Mouse (Mus musculus): ENCODE data around the gene Zfp428. TPM values are rescaled to one million over a fixed set of nuclear protein-coding genes. Genes with fewer than 3 reads are reported as not detected.
A peak's percentile ranks its signal among the peaks of the same experiment; 100 is the strongest.

Zfp428 gene
- polyA plus RNA-seq, 1 experiment, result 3.1 TPM

DNA sequence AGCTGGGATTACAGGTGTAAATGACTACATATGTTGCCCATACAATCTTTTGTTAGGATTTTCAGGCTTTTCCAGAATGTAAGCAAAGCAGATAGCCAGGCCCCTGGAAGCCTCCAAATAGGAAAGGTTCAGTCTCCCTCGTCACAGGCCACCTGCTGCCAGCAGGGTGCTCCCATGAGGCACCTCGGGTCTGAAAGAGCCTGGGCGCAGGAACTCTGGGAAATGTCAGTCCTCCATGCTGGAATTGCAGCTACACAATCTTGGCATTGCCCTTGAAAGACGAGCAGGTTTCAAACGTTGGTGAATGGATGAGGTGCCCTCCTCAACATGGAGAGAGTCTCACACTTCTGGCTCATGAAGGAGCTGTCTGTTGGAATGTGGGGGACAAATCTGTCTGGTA, 31.3 kb downstream of the Zfp428 start:
- no peak for TF ChIP-seq POLR2A (IDR thresholded peaks at IDR 0.05; ENCODE audit: borderline replicate concordance, control insufficient read depth, low read depth, low read length)
- no peak for TF ChIP-seq CTCF (IDR thresholded peaks at IDR 0.05; ENCODE audit: control insufficient read depth, insufficient read depth, low read length)
- Histone ChIP-seq H3K4me3 (replicated peaks; ENCODE audit: control insufficient read depth, low read depth, low read length) (no peak overlapping the region), H3K27ac (ENCODE audit: control insufficient read depth, insufficient read depth, low read depth, low read length, poor library complexity) (no peak overlapping the region), H3K4me1 (ENCODE audit: control insufficient read depth, insufficient read depth, low read length) (no peaks in the 10 kb centered on the region)
- 42% methylated on average over 5 of the region's 5 CpGs for WGBS

DNA sequence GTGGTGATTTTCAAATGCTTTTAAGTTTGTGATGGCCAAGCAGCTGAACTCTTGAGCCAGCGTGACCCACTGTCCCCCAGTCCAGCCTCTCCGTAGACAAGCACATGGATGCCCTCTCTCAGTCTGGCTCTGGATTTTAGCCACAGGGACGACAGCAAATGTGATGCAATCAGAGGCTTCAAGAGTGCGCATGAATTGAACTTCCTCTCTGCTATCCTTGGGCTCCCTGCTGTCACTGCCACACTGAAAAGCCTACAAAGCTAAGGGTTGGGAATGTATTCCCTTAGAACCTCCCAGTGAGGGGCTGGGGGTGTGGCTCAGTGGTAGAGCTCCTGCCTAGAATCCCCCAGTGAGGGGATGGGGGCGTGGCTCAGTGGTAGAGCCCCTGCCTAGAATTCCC, 31.9 kb downstream of the Zfp428 start:
- Histone ChIP-seq H3K4me1 (ENCODE audit: control insufficient read depth, insufficient read depth, low read length) (no peaks in the 10 kb centered on the region), H3K27ac (ENCODE audit: control insufficient read depth, insufficient read depth, low read depth, low read length, poor library complexity) (no peak overlapping the region), H3K4me3 (replicated peaks; ENCODE audit: control insufficient read depth, low read depth, low read length) (no peak overlapping the region)
- TF ChIP-seq POLR2A (IDR thresholded peaks at IDR 0.05; ENCODE audit: borderline replicate concordance, control insufficient read depth, low read depth, low read length) (no peak), CTCF (IDR thresholded peaks at IDR 0.05; ENCODE audit: control insufficient read depth, insufficient read depth, low read length) (no peak)
- 48% methylated on average over 5 of the region's 5 CpGs for WGBS

DNA sequence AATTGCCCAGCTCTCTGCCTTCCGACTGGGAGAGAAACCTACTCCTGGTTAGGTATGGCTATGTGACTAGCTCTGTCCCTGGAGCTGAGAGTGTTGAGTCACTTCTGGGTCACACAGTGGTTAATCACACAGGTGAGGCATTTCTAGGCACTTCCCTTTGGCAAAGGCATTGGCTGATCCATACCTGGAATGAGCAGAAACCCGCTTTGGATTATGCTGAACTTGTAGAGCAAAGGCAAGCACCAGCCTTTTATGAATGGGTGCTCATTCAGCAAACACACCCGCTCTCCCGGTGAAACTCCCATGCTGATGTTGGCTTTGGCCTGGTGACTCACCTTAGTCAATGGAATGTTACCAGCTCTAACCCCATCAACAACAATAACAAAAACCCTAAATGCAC, 32.9 kb downstream of the Zfp428 start:
- no peak for TF ChIP-seq CTCF (IDR thresholded peaks at IDR 0.05; ENCODE audit: control insufficient read depth, insufficient read depth, low read length)
- no peak for TF ChIP-seq POLR2A (IDR thresholded peaks at IDR 0.05; ENCODE audit: borderline replicate concordance, control insufficient read depth, low read depth, low read length)
- 83% methylated on average over 4 of the region's 4 CpGs for WGBS
- H3K4me3 ChIP-seq (replicated peaks; ENCODE audit: control insufficient read depth, low read depth, low read length), result no peak overlapping the region
- no peak overlapping the region for H3K27ac ChIP-seq (ENCODE audit: control insufficient read depth, insufficient read depth, low read depth, low read length, poor library complexity)
- H3K4me1 ChIP-seq (ENCODE audit: control insufficient read depth, insufficient read depth, low read length), result no peaks in the 10 kb centered on the region; the same call in 1 of the 2 replicates

DNA sequence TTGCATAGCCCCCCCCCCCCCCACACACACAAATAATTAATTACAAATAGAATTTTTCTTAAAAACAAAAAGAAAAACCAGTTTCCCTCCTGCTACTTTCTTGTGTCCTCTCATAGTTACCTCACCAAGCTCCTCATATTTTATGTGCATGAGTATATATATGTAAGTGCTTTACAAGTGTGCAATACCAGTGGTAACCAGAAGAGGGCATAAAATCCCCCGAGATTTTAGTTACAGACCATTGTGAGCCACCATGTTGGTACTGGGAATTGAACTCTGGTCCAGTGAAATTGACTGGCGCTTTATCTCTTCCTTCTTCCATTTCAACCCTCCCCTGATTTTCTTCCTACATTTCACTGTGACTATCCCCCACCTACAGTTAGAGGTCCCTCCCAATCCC, 37.7 kb downstream of the Zfp428 start:
- H3K4me1 ChIP-seq (ENCODE audit: control insufficient read depth, insufficient read depth, low read length), result peaks cover 4% of the 10 kb centered on the region
- no peak overlapping the region for H3K27ac ChIP-seq (ENCODE audit: control insufficient read depth, insufficient read depth, low read depth, low read length, poor library complexity)
- WGBS, result 73% methylated on average over 2 of the region's 2 CpGs
- TF ChIP-seq POLR2A (IDR thresholded peaks at IDR 0.05; ENCODE audit: borderline replicate concordance, control insufficient read depth, low read depth, low read length) (no peak), CTCF (IDR thresholded peaks at IDR 0.05; ENCODE audit: control insufficient read depth, insufficient read depth, low read length) (no peak)
- H3K4me3 ChIP-seq (replicated peaks; ENCODE audit: control insufficient read depth, low read depth, low read length), result no peak overlapping the region

DNA sequence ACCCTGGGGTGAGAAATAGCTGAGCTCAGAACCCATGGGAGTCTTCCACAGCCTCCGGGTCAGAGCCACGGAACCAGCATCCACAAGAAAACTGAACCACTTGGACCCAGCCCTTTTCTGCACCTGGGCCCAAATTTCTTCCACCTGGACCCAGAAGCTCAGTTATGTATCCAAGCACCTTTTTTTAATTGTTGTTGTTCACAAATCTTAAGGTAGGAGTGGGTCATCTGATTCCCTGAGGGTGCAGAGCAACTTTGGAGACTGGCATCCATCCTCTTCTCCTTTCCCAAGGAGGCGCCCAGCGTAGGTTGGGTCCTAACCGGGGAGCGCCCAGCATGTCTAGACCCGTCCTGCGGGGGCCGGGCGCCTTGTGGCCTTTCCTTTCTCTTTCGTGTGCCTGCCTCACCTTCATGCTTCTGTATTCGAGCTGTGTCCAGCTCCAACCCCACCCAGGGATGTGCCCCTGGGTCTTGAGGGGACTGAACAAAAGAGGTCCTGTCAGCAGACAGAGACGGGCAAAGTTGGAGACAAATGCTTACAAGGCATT, 39.3 kb downstream of the Zfp428 start, which contains the start of the genes Pinlyp and Xrcc1:
TSS of gene Pinlyp (minus strand) at position 51 of the 547 bp plus-strand sequence.
TSS of gene Xrcc1 (plus strand) at position 222 of the 547 bp plus-strand sequence.
- H3K4me3 ChIP-seq (replicated peaks; ENCODE audit: control insufficient read depth, low read depth, low read length), result peak within 1 kb of the TSS; percentile 91
- WGBS, result 47% methylated on average over 13 of the region's 13 CpGs
- H3K4me1 ChIP-seq (ENCODE audit: control insufficient read depth, insufficient read depth, low read length), result peaks cover 4% of the 10 kb centered on the region
- peak within 1 kb of the TSS; percentile 80 for H3K27ac ChIP-seq (ENCODE audit: control insufficient read depth, insufficient read depth, low read depth, low read length, poor library complexity)
- no peak for TF ChIP-seq POLR2A (IDR thresholded peaks at IDR 0.05; ENCODE audit: borderline replicate concordance, control insufficient read depth, low read depth, low read length)
- no peak for TF ChIP-seq CTCF (IDR thresholded peaks at IDR 0.05; ENCODE audit: control insufficient read depth, insufficient read depth, low read length)

- under 1% methylated on average over 57 of the region's 57 CpGs for WGBS
- Histone ChIP-seq H3K27ac (ENCODE audit: control insufficient read depth, insufficient read depth, low read depth, low read length, poor library complexity) (peak overlapping the region; percentile 80), H3K4me3 (replicated peaks; ENCODE audit: control insufficient read depth, low read depth, low read length) (peak overlapping the region; percentile 91), H3K4me1 (ENCODE audit: control insufficient read depth, insufficient read depth, low read length) (peaks cover 4% of the 10 kb centered on the region)
- TF ChIP-seq CTCF (IDR thresholded peaks at IDR 0.05; ENCODE audit: control insufficient read depth, insufficient read depth, low read length), result no peak
- peak; percentile 49; the same call in 1 of the 2 replicates for TF ChIP-seq POLR2A (IDR thresholded peaks at IDR 0.05; ENCODE audit: borderline replicate concordance, control insufficient read depth, low read depth, low read length)
Observed at GRCm38 (mm10) chr7:24546634-24547389, 40.0 kb downstream of the Zfp428 start.

DNA sequence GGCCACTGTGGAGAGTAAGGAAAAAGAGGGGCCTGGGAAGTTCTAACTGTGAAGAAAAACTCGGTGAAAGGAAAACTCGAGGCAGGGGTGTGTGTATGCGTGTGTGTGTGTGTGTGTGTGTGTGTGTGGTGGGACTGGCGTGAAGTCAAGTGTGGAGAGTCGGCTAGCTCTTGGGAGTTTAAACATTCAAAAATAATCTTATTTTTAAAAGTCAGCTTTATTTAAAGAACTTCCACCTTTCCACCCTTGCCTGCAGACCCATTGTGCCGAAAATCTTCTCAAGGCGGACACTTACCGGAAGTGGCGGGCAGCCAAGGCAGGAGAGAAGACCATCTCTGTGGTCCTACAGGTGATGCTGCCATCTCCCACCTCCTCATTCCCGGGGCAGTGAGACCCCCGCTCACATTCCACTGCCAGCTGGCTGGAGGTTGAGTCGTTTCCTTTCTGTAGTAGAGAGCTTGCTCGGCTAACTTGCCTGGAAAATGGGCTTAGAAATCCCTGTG, 40.8 kb downstream of the Zfp428 start:
- H3K4me3 ChIP-seq (replicated peaks; ENCODE audit: control insufficient read depth, low read depth, low read length), result peak overlapping the region; percentile 91
- TF ChIP-seq POLR2A (IDR thresholded peaks at IDR 0.05; ENCODE audit: borderline replicate concordance, control insufficient read depth, low read depth, low read length) (no peak), CTCF (IDR thresholded peaks at IDR 0.05; ENCODE audit: control insufficient read depth, insufficient read depth, low read length) (no peak)
- peaks cover 4% of the 10 kb centered on the region for H3K4me1 ChIP-seq (ENCODE audit: control insufficient read depth, insufficient read depth, low read length)
- 29% methylated on average over 13 of the region's 13 CpGs for WGBS
- peak overlapping the region; percentile 66; the same call in 1 of the 2 replicates for H3K27ac ChIP-seq (ENCODE audit: control insufficient read depth, insufficient read depth, low read depth, low read length, poor library complexity)
